ENCODE assay signal across 19 mouse cellular contexts in the genomic region with DNA sequence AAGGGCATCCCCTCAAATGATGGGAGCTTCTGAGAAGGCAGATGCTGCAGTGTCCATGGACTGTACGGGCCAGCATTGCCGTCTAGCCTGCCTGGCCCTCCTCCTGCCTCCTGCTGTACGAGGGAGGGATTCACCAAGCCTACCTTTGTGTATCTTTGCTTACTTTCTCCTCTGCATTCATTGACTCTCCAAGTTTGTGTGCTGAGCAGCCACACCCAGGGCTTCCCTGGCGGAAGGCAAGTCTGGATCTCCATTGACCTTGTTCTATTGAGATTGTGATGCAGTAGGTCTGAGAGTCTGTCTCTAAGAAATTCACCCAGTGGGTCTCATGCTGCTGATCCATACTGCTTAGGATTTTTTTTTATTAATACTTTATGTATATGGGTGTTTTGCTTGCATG.
DNase-seq lines count a peak whose midpoint lies in the region; ATAC-seq and TF ChIP-seq lines count a peak whose summit lies in the region.
"Had no signal": no experiment of that assay in that cellular context is flagged by ENCODE, and none has a peak within 500 bp of the region (broad histone marks: within the 10 kb centered on the region; RNA-seq: fewer than 3 reads in every experiment).

No protein-coding gene starts in this region.

- no peak for TF ChIP-seq POLR2A in ES-Bruce4 (IDR thresholded peaks at IDR 0.05; ENCODE audit: insufficient read depth, low read length)

- ATAC-seq in forebrain, embryonic 16.5 days = no peak
- ATAC-seq: forebrain, embryonic 15.5 days had no signal

- no peak for TF ChIP-seq CTCF in layer of hippocampus, adult 2 months (conservative IDR thresholded peaks at IDR 0.05)
- no peak for TF ChIP-seq CTCF in E14TG2a.4 (conservative IDR thresholded peaks at IDR 0.05; ENCODE audit: low read length)
- no peak for TF ChIP-seq CTCF in ES-Bruce4 (IDR thresholded peaks at IDR 0.05; ENCODE audit: low read depth, low read length)

- peak overlapping the region; percentile 94 for H3K27ac ChIP-seq in layer of hippocampus, adult 2 months
- peak overlapping the region; percentile 27 for H3K27ac ChIP-seq in ES-Bruce4 (ENCODE audit: insufficient read depth, low read length)
- no peak overlapping the region for H3K27ac ChIP-seq in forebrain, embryonic 16.5 days (ENCODE audit: low read length)
- H3K27ac ChIP-seq: embryonic facial prominence, embryonic 12.5 days; forebrain, embryonic 15.5 days; heart, adult 2 months; heart, embryonic 15.5 days had no signal

- H3K4me1 ChIP-seq in E14TG2a.4 (replicated peaks; ENCODE audit: low read depth, low read length) = peaks cover 87% of the 10 kb centered on the region
- peaks cover 18% of the 10 kb centered on the region for H3K4me1 ChIP-seq in ES-Bruce4 (ENCODE audit: control insufficient read depth, insufficient read depth, low read length)
- peaks cover 14% of the 10 kb centered on the region for H3K4me1 ChIP-seq in forebrain, embryonic 16.5 days (replicated peaks; ENCODE audit: control insufficient read depth, insufficient read depth, low read length)
- H3K4me1 ChIP-seq: heart, embryonic 15.5 days had no signal

- no peaks in the 10 kb centered on the region for H3K9me3 ChIP-seq in E14TG2a.4 (ENCODE audit: low read length)
- H3K9me3 ChIP-seq in ES-Bruce4 (replicated peaks; ENCODE audit: control insufficient read depth, insufficient read depth, low read length, poor library complexity, severe bottlenecking) = no peaks in the 10 kb centered on the region
- no peaks in the 10 kb centered on the region for H3K9me3 ChIP-seq in forebrain, embryonic 16.5 days (ENCODE audit: control insufficient read depth, low read length)
- H3K9me3 ChIP-seq: embryonic facial prominence, embryonic 12.5 days; forebrain, embryonic 15.5 days; heart, embryonic 15.5 days had no signal

- TF ChIP-seq EP300 in ES-Bruce4 (IDR thresholded peaks at IDR 0.05; ENCODE audit: insufficient read depth, low read depth, low read length) = peak; percentile 82

- H3K36me3 ChIP-seq in E14TG2a.4 (ENCODE audit: insufficient read depth, low read length) = peaks cover 16% of the 10 kb centered on the region
- no peaks in the 10 kb centered on the region for H3K36me3 ChIP-seq in ES-Bruce4 (ENCODE audit: control insufficient read depth, insufficient read depth, low read length, poor library complexity, severe bottlenecking)
- no peaks in the 10 kb centered on the region for H3K36me3 ChIP-seq in forebrain, embryonic 16.5 days (ENCODE audit: control insufficient read depth, insufficient read depth)
- H3K36me3 ChIP-seq: forebrain, embryonic 15.5 days had no signal

- no peak overlapping the region for H3K9ac ChIP-seq in ES-Bruce4 (ENCODE audit: low read depth, poor library complexity, severe bottlenecking)
- H3K9ac ChIP-seq in forebrain, embryonic 16.5 days (replicated peaks; ENCODE audit: low read depth, low read length) = no peak overlapping the region
- H3K9ac ChIP-seq: embryonic facial prominence, embryonic 12.5 days; forebrain, embryonic 15.5 days; heart, embryonic 15.5 days had no signal

- no peak for DNase-seq in layer of hippocampus, adult 2 months (ENCODE audit: low spot score in 2 of 2)
- DNase-seq in layer of hippocampus, adult 11-12 months (ENCODE audit: low spot score) = no peak
- DNase-seq in ZHBTc4 (ENCODE audit: low read depth, low spot score) = peak; percentile 78
- no peak for DNase-seq in yolk sac, embryonic 10.5 days (ENCODE audit: low spot score)
- no peak for DNase-seq in retina, postnatal 1 day
- DNase-seq: adrenal gland, postnatal 10 days; cerebellum, adult 11-12 months; cerebellum, adult 9-10 months; cerebellum, postnatal 25 days; gastrocnemius, postnatal 10 days; heart, adult 2 months; heart, postnatal 14 days had no signal

- 0 out of 2 replicates have a peak, but pooled peaks cover 2% of the 10 kb centered on the region for H3K27me3 ChIP-seq in E14TG2a.4 (ENCODE audit: insufficient read depth, low read length)
- H3K27me3 ChIP-seq in ES-Bruce4 (ENCODE audit: control insufficient read depth, insufficient read depth, low read length, poor library complexity, severe bottlenecking) = no peaks in the 10 kb centered on the region
- no peaks in the 10 kb centered on the region for H3K27me3 ChIP-seq in forebrain, embryonic 16.5 days (replicated peaks; ENCODE audit: control insufficient read depth, insufficient read depth, low read length)
- H3K27me3 ChIP-seq: embryonic facial prominence, embryonic 12.5 days; forebrain, embryonic 15.5 days; heart, embryonic 15.5 days had no signal

- WGBS in forebrain, embryonic 16.5 days = 70% methylated on average over 4 of the region's 4 CpGs

- no peak overlapping the region for H3K4me3 ChIP-seq in layer of hippocampus, adult 2 months
- H3K4me3 ChIP-seq in E14TG2a.4 (replicated peaks; ENCODE audit: low read length) (peak overlapping the region; percentile 29; the same call in 1 of the 2 replicates), ES-Bruce4 (ENCODE audit: low read depth, low read length) (no peak overlapping the region)
- no peak overlapping the region for H3K4me3 ChIP-seq in forebrain, embryonic 16.5 days (replicated peaks; ENCODE audit: low read length)
- H3K4me3 ChIP-seq: embryonic facial prominence, embryonic 12.5 days; forebrain, embryonic 15.5 days; heart, adult 2 months; heart, embryonic 15.5 days had no signal

- H3K4me2 ChIP-seq in forebrain, embryonic 16.5 days (ENCODE audit: low read length) = no peak overlapping the region
- H3K4me2 ChIP-seq: embryonic facial prominence, embryonic 12.5 days; forebrain, embryonic 15.5 days; heart, embryonic 11.5 days; heart, embryonic 15.5 days had no signal
